ENCODE assay signal across 11 mouse cellular contexts in genomic region chr17:75372371-75372770, GRCm38 (mm10).
DNase-seq lines count a peak whose midpoint lies in the region; ATAC-seq and TF ChIP-seq lines count a peak whose summit lies in the region.
"Had no signal": no experiment of that assay in that cellular context is flagged by ENCODE, and none has a peak within 500 bp of the region (broad histone marks: within the 10 kb centered on the region; RNA-seq: fewer than 3 reads in every experiment).

No protein-coding gene starts in this region.

- no peak overlapping the region for H3K9ac ChIP-seq in midbrain, embryonic 11.5 days (ENCODE audit: low read length)
- H3K9ac ChIP-seq in midbrain, embryonic 16.5 days (ENCODE audit: low read depth, low read length): no peak overlapping the region
- H3K9ac ChIP-seq: heart, embryonic 15.5 days had no signal

- H3K4me1 ChIP-seq in cerebellum, adult 2 months (ENCODE audit: control insufficient read depth, insufficient read depth, low read length): no peaks in the 10 kb centered on the region
- no peaks in the 10 kb centered on the region for H3K4me1 ChIP-seq in midbrain, embryonic 11.5 days (ENCODE audit: control insufficient read depth, insufficient read depth, low read length)
- no peaks in the 10 kb centered on the region for H3K4me1 ChIP-seq in midbrain, embryonic 16.5 days (ENCODE audit: control insufficient read depth, insufficient read depth, low read length)
- H3K4me1 ChIP-seq: heart, embryonic 15.5 days had no signal

- H3K27me3 ChIP-seq in cerebellum, adult 2 months (ENCODE audit: control insufficient read depth, insufficient read depth, low read length): no peaks in the 10 kb centered on the region
- H3K27me3 ChIP-seq in midbrain, embryonic 11.5 days (ENCODE audit: control insufficient read depth, insufficient read depth, low read length): no peaks in the 10 kb centered on the region
- no peaks in the 10 kb centered on the region for H3K27me3 ChIP-seq in midbrain, embryonic 16.5 days (ENCODE audit: control insufficient read depth, insufficient read depth, low read depth, low read length)
- H3K27me3 ChIP-seq: heart, embryonic 15.5 days had no signal

- 55% methylated on average over 3 of the region's 3 CpGs for whole genome bisulfite sequencing in cerebellum, adult 2 months
- WGBS in midbrain, embryonic 11.5 days: 56% methylated on average over 3 of the region's 3 CpGs
- 58% methylated on average over 3 of the region's 3 CpGs for WGBS in midbrain, embryonic 16.5 days

- no peak overlapping the region for H3K4me3 ChIP-seq in cerebellum, adult 2 months (replicated peaks; ENCODE audit: insufficient read depth, low read depth, low read length)
- no peak overlapping the region for H3K4me3 ChIP-seq in midbrain, embryonic 11.5 days (ENCODE audit: low read depth, low read length)
- no peak overlapping the region for H3K4me3 ChIP-seq in midbrain, embryonic 16.5 days (ENCODE audit: low read depth, low read length)
- H3K4me3 ChIP-seq: heart, embryonic 15.5 days; myocyte had no signal

- ATAC-seq in midbrain, embryonic 11.5 days (ENCODE audit: low FRiP score): no peak
- ATAC-seq in midbrain, embryonic 16.5 days: no peak

- no peak overlapping the region for H3K27ac ChIP-seq in cerebellum, adult 2 months (ENCODE audit: insufficient read depth, low read length)
- H3K27ac ChIP-seq in midbrain, embryonic 11.5 days (ENCODE audit: low read depth, low read length): no peak overlapping the region
- no peak overlapping the region for H3K27ac ChIP-seq in midbrain, embryonic 16.5 days (ENCODE audit: low read length)
- H3K27ac ChIP-seq: heart, embryonic 15.5 days had no signal

- peak in 1 of 2 experiments; percentile 13 for DNase-seq in cerebellum, adult 2 months
- DNase-seq in cerebellum, adult 11 months: no peak
- DNase-seq in midbrain, embryonic 11.5 days (ENCODE audit: low spot score, missing footprints): peak; percentile 93
- peak; percentile 24 to 28 for DNase-seq in cerebellum, postnatal 36 days
- peak; percentile 6 to 60 for DNase-seq in kidney, adult 8-10 months
- peak; percentile 80 for DNase-seq in lung, postnatal 36 days
- DNase-seq in testis, postnatal 10 days (ENCODE audit: low spot score): peak; percentile 79

- no peaks in the 10 kb centered on the region for H3K9me3 ChIP-seq in midbrain, embryonic 11.5 days (ENCODE audit: control insufficient read depth, low read length)
- no peaks in the 10 kb centered on the region for H3K9me3 ChIP-seq in midbrain, embryonic 16.5 days (replicated peaks; ENCODE audit: control insufficient read depth, low read length, poor library complexity, severe bottlenecking)
- H3K9me3 ChIP-seq: heart, embryonic 15.5 days had no signal

- H3K36me3 ChIP-seq in midbrain, embryonic 11.5 days (ENCODE audit: control insufficient read depth, insufficient read depth, low read length): no peaks in the 10 kb centered on the region
- H3K36me3 ChIP-seq in midbrain, embryonic 16.5 days (ENCODE audit: control insufficient read depth, insufficient read depth, low read length): no peaks in the 10 kb centered on the region
- H3K36me3 ChIP-seq: G1E; heart, embryonic 15.5 days had no signal

- TF ChIP-seq POLR2A in cerebellum, adult 2 months (IDR thresholded peaks at IDR 0.05; ENCODE audit: borderline replicate concordance, insufficient read depth, low read length): no peak

- H3K4me2 ChIP-seq in midbrain, embryonic 11.5 days: no peak overlapping the region
- no peak overlapping the region for H3K4me2 ChIP-seq in midbrain, embryonic 16.5 days (ENCODE audit: low read length)
- H3K4me2 ChIP-seq: heart, embryonic 15.5 days had no signal

- peak; percentile 44; the same call in 1 of the 2 replicates for TF ChIP-seq CTCF in cerebellum, adult 2 months (IDR thresholded peaks at IDR 0.05; ENCODE audit: borderline replicate concordance, insufficient read depth, low read depth, low read length)
